Mouse (Mus musculus) heart, postnatal 36 days (tissue): ENCODE measurements at regions not wholly inside any gene's neighbourhood (a gene's known extent, or its start where the extent isn't known, plus 50 kb on each side); places are given as distances from the start of the nearest gene placed in this dataset.

Experiments
- DNase-seq, 2 experiments: peaks; one replicate each; pipeline ENCODE4 v3.0.0; 2021 to 2022
- intact Hi-C: fragments of 180-260 bp; cut with DNase I; formaldehyde crosslinking; loops from one replicate; pipeline ENCODE4 v1.15.1; 2025

DNA sequence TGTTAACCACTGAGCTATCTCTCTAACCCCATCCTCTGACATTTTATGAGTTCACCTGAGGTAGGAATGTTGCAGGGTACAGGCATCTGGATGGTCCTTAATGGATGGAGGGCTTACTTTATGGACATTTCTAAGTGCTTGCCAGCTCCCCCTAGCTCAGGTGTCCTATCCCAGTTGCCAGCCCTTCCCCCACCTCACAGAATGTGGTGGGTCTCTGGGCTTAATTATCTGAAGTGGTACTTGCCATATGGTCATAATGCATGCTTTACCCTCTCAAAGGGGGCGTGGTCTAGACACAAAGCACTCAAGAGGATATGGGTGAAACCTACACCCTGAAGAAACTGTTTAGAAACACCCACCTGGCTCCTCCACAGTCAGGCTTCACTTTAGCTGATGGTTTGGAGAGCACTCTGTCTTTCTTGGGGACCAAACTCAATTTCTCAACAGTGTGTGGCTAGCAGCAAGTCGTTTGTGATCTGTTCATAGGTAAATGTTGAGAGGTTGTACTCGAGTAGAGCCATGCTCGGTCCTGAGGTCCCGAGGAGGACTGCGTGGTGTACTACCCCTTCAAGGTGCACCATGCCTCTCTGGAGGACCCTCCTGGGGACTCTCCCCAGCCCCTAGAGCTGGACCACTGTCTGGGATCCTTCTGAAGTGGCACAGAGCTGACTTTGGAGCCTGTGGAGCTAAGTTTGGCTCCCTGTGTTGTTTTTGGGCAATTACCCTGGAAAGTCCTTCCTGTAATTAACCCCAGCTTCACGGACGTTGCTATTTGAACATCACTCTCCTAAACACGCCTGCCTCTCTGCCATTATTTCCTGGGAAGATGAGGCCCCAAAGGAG is 338.8 kb upstream of the Sall1 start:
- intact Hi-C loops: no loop called here
- no peak for DNase-seq

DNA sequence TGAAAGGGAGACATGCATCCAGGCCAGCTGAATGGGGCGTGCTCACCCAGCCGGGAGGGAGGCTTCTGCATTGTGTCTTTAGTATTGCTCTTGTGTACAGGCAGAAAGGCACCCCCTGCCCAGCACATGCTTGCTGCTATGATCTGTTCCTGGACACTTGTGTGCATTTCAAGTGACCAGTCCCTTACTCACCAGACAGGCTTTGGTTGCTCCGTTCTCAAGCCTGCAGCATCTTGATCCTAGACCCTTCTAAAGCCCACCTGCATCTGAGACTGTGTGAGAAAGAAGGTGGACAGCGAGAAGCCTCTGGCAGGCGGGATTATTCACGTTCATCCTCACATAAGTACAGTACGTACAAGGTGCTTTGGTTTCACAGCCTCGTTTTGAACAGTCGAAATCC is 336.5 kb upstream of the Sall1 start:
- no peak for DNase-seq
- intact Hi-C loops: no loop called here

DNA sequence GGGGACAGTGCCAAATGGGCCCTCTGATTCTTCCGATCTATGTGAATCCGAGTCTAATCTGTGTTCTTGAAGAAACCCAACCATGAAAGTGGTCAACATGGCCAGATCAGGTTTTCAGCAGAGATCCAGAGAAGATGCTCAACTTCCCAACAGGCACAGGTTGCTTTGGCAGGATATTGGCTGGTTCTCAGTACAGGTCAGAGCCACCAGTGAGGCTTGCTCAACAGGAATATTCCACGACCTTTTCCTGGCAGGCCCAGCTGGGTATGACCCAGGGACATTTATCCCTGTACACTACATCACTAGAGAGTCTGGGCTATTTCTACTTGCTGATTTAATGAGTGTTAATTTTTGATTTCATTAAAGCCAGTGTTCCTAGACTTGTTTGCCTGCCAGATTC is 328.8 kb upstream of the Sall1 start:
- no peak for DNase-seq
- intact Hi-C loops: no loop called here

DNA sequence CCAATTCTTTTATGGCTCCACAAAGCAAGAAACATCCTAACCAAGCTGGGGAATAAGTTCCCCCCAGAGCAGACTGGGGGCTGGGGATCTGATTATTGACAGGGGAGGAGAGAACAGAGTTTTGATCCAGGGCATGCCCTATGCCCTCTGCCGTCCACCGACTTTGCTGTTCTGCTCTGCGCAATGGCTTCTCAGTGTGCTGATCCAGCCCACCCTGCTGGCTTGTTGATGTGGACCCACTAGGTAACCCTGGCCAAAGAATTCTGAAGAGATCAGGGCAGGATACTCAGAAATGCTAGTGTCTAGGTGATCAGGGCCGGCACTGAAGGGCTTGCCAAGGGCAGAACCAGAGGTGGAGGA is 327.8 kb upstream of the Sall1 start:
- intact Hi-C loops: no loop called here

DNA sequence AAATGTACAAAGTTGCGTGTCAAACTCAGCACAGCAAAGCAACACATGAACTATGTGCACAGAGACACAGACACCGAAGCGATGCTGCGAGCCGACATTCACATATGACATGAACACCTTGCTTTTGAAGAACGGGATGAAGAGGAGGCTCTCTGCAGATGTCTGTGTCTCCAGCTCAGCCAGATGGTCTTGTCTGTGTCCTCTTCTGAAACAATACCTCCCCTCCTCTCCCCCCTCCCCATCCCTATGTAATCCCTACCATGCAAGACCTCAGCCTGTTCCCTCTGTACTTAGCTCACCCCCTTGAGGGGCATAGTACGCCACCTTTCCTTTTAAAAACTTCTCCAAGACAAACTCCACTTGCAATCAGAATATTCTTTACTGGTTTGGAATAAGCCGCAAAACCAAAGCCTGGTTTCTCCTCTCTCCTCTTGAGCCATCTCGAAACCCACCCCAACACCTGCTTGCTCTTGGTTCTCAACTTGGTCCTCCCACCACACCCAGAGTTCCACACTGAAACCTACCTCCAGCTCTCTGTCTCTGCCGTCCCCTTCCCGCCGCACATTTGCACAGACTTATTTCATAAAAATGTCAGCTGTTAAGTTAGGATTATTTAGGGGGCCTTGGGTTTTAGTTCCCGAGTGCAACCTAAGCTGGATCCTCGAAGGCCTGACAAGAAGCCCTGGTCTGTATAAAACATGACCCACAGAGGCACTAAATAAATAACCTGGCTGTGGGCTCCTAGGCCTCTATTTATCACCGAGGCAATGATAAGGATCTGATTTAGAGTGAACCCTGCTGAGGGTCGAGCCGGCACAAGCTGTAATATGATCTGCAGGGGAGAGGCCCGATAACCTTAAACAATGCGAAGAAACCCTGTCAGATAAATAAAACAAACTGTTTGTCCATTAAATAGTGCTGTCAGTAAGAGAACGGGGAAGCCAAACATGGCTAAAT is 327.1 kb upstream of the Sall1 start:
- intact Hi-C loops: no loop called here
- no peak for DNase-seq

More for the DNA sequence above, 327.8 kb upstream of the Sall1 start:
- DNase-seq: no peak

DNA sequence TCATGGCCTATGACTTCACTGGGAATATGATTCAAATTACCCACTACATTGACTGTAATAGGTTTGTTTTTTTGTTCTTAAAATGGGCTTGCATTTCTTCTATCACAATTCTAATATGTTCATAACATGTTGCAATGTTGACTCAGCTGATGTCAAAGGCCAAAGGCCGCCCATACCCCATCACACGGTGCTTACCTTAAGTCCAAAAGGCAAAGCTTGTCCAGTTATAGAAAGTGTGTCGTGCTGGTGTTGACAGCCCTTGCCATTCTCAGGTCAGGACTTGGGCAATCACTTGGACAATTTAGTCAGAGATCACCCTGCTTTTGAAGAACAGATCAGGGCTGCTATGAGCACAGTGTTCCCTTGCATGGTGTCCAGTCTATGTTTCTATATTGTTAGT is 321.5 kb upstream of the Sall1 start:
- intact Hi-C loops: no loop called here
- DNase-seq: no peak

DNA sequence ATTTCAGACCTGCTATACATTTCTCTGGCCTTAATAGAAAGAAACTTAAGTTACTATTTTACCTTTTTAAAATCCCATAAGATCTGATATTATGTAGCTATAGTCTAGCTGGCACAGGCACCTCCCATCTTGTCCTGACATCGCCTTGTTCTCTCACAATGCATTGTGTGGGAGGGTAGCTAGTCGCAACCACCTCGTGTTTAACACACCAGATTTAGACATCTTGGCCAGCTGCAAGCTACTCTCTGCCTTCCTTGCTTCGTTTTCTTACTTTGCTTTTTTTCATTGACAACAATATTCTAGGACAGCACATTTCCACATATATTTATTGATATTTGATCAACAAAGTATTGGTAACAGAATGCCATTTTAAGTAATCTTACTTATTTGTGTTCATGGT is 314.4 kb upstream of the Sall1 start:
- no peak for DNase-seq
- intact Hi-C loops: no loop called here

DNA sequence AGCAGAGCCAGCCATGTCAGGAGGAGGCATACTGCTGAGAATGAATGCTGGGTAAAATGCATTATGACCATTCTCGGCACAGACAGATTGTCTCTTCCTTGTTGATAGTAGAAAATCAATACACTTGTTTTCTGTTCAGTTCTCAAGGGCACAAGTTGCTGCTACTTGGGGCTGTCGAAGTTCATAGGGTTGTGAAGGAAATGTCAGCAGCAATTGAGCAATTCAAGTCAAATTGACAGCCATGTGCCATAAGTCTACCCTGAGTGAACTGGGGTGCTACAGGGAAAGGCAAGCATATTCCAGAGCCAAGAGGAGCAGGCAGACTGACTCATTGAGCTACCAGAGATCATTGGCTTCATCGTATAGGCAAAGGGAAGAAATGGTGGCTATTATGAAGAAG is 301.6 kb upstream of the Sall1 start:
- intact Hi-C loops: no loop called here
- DNase-seq: no peak

DNA sequence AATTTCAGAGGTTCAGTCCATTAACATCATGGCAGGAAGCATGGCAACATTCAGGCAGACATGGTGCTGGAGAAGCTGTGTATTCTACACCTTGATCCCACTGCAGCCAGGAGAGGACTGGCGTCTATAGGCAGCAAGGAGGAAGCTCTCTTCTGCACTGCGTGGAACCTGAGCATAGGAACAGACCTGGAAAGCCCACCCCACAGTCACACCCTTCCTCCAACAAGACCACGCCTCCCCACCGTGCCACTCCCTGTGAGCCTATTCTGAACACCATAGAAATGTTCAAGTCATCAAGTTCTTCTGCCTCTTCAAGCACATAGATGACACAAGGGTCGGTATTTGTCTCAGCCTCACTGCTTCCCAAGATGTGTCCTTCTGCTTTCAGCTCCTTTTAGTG is 297.7 kb upstream of the Sall1 start:
- intact Hi-C loops: no loop called here

DNA sequence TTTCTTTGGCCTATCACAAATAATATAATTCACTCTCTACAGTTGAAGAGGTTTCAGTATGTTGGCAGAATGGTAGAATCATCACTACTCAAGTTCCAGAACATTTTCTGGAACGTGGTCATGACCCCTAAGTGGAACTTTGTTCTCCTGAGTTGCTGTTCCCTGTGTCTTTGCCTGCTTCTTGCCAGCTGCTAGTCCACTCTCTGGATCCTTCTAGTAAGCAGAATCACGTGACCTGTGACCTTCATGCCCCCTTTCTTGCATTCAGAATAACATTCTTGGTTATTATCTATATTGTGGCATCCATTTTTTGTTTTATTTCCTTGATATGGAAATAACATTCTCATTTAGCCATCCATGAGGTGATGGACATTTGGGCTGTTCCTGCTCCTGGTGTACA is 291.5 kb upstream of the Sall1 start:
- intact Hi-C loops: no loop called here
- no peak for DNase-seq

More for the DNA sequence above, 297.7 kb upstream of the Sall1 start:
- no peak for DNase-seq

DNA sequence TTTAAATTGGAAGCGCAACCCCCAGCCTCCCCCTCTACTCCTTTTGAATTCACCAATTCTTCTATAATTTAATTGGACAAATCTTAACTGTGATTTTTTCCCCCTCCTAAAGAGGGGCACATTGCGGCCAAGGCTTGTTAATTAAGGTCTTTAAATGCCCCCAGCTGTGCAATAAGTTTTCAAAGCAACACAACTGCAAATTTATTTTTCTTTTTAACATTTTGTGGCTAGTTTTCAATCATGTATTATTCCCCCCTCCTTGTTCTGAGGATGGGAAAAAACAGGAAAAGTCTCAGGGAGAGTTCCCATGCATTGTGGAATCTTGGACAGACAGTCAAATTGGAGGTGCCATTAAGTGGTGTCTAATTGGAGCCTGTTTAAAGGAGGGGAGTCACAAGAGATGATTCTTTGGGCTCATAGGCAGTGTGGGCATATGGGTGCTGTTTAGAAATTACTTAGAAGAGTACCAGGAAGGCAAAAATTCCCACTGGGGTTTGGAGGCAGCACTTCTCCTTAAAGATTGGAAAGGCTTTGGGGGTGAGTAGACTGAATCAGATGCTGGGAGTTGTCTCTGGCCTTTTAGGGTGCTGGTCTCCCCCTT is 281.9 kb upstream of the Sall1 start:
- DNase-seq: no peak

DNA sequence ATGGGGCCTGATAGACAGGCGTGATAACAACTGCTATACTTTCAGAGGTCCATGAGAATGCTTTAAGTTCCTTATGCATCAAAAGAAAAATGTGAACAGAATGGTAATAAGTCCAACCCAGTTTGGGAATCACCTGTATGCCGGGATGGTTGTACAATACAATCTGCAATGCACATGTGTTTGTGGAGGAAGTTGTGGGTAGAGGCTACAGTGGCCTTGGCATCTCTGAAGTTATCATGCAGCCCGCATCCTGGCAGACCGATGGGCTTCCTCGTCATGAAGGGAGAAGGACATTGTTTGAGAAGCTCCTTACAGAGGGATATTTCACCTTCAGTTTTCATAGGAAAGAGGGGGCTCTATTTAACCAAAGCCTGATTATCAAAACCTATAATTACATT is 281.3 kb upstream of the Sall1 start:
- intact Hi-C loops: no loop called here
- no peak for DNase-seq

More for the DNA sequence above, 281.9 kb upstream of the Sall1 start:
- intact Hi-C loops: no loop called here

DNA sequence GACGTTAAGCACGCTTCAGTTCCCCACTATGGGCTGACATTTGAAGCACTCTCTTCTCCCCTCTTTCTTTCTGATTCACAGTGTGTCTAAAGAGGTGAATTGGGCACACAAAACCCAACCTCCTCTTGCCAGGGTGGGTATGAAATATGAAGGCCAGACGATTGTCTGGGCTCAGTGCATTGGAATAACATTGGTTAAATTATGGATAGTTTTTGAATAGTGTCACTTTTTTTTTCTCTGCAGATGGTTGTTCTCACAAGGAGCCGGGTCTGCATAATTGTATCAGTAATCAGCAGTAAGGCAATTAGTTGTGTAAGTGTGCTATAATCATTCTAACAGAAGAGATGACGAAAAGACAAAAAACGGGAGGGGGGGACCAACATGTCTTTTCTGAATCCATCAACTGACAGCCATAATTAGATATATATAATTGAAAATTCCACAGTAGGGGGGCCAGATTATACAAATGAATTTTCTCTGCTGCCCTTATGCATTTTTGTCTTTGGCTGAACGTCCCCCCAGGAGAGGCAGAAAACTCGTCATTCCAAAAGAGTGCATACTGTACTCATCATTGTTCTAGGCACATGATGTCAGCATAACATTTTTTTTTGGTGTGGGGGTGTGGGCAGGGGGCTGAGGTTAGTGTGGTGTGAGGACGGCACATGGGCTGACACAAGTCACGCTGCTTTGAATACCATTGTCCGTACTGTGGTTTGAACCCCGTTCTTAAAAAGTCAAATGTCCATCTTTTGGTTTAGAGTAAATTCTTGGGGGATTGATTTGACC is 280.7 kb upstream of the Sall1 start:
- intact Hi-C loops: no loop called here
- DNase-seq: no peak

DNA sequence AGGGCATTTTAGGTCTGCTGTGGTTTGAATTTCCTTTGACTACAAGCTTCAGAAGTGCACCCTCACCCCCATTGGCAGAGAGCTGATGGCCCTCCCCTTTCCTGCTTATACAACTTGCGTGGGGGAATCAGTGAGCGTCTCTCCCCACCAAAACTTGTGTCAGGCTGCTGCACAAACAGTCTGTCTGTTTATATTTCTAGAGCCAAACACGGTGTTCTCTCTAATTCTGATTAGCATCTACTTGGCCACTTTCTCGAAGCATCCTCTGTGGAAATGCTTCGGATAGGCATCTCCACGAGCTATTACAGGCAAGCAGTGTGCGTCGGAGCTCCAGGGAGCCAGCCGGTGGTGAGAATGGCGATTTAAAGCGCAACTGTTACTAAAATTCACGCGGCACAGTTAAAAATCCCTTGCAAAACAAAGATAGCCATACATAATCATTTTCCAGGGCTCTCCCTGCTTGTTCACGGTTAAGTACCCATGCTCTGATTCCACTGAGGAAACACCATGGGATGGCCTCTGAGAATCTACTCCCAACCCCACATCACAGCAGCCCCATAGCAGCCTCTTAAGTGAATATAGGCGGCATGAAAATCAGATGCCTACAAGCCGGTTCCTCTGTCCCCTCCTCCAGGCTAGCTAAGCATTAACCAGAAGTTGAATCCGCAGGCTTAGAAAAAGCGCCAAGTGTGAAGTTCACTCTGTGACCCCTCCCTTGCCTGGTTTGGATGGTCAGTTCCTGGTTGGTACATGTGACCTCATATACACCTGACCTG is 273.7 kb upstream of the Sall1 start:
- intact Hi-C loops: no loop called here
- no peak for DNase-seq

DNA sequence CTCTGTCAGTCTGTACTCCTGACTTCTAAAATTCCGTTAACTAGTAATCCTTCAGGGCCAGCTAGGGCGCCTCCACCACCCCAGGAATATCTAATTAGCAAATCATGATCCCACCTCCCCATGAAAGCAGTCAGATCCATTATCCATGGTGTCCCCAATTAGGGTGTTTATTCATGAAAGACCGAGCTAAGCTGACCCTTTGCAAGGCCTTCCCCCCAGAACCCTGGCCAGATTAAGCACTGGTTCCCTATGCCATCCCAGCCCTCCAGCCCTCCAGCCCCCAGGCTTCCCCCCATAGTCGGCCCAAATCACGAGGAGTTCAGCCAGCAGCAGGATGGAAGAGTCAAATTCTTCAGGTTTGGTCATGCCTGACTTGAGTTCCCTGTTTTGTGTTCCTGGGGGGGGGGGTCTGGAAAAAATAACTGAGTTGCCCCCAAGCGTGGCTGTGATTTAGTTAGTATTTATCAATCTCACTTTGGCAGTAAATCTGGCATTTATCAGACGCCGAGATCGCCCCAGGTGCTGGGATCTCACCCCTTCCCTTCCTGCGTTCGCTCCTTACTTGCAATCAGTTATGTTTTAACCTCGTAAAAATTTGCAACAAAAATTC is 272.7 kb upstream of the Sall1 start:
- intact Hi-C loops: no loop called here
- DNase-seq: no peak

DNA sequence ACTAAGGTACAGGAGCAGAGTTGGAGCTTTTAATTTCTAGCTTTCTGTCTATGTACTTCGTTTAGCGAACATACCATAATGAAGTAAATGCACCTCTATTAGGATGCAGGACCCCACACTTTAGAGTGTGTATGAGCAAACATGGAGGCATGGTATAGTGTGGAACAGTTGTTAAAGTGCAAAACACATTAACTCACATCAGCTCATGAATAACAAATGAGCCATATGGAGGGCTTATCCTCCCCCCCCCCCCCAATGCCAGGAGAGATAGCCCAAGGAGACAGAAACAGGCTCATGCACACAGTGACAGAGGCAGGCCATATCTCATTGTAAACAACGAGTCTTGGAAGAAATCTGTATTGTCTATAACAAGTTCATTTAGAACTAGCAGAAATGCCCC is 270.9 kb upstream of the Sall1 start:
- intact Hi-C loops: no loop called here
- no peak for DNase-seq

DNA sequence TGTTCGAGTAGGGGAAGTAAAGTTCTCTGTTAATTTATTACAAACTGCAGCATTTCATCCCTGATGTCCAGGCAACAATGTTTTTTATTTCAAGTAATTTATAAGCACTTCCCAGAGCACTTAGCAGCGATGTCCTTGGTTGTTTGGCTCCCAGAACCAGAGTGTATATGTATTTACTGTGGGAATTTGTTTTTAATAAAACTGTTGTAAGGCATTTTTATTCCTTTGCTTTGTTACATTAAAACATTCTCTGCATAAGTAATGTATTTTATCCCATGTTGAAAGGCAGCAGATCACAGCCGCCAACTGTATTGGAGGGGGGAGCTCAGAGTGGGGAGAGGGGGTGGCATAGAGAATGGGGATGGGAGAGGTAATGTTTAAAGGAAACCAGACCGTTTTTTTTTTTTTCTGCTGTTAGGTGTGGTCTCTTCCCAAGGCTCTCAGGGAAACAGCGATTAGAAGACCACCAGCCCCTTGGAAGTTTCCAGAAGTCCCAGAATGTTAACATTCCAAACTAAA is 266.8 kb upstream of the Sall1 start:
- DNase-seq: no peak
- intact Hi-C loops: no loop called here

DNA sequence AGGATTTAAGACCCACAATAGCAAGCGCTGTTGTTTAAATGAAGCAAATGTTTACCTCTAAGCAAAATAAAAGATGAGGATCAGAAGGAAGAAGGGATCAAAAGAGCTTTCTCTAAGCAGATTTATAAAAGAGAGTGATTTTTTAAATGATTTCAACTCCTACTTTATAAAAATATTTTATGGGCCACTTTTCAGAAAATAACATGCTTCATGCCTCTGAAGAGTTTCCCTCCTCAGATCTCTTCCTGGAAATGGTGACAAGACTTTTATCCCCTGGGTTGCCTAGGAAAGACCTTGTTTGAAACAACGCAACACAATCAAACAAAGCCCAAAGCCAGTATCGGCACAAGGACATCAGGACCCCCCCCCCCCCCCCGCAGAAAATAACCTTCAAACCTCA is 265.6 kb upstream of the Sall1 start:
- intact Hi-C loops: no loop called here

DNA sequence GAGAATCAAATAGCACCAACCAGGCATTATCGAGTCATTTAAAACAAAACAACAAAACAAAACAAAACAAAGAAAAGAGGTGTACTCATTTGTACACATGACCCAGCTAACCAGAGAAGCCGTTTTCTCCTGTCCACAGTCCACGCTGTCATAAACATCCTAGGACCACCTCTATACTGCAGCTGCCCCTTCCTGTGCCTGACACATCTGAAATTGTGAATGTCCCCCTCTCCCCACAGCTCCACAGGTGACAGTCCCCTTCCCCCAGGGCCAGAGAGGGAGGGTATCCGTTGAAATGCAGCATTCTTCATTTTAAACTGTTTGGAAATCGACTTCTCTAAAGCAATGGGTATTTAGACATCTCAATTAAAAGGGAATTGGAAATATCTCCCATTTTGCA is 265.0 kb upstream of the Sall1 start:
- DNase-seq: no peak
- intact Hi-C loops: no loop called here

More for the DNA sequence above, 265.6 kb upstream of the Sall1 start:
- no peak for DNase-seq
